Mouse (Mus musculus): Measurements from ENCODE around the gene Gm45623. TPM values are rescaled to one million over a fixed set of nuclear protein-coding genes. Genes with fewer than 3 reads are reported as not detected.

The Gm45623 gene
- polyA plus RNA-seq, 1 experiment from 2014 or later = not detected

GRCm38 (mm10) chr13:56770136-56770578 is 16.5 kb upstream of the Gm45623 start:
- Histone ChIP-seq H3K4me3 (no peak overlapping the region), H3K9me3 (no peaks in the 10 kb centered on the region; the same call in 1 of the 2 replicates), H3K36me3 (replicated peaks) (no peaks in the 10 kb centered on the region), H3K27ac (peak overlapping the region; percentile 54; the same call in 1 of the 2 replicates), H3K27me3 (ENCODE audit: poor library complexity, severe bottlenecking) (peaks cover 26% of the 10 kb centered on the region), H3K4me1 (peaks cover 62% of the 10 kb centered on the region)
- no peak for DNase-seq (ENCODE audit: extremely low spot score, low spot score)
- 54% methylated on average over 1 of the region's 1 CpGs for WGBS

GRCm38 (mm10) chr13:56769431-56769830 is 15.8 kb upstream of the Gm45623 start:
- Histone ChIP-seq H3K27ac (peak overlapping the region; percentile 16; the same call in 1 of the 2 replicates), H3K4me3 (no peak overlapping the region), H3K9me3 (no peaks in the 10 kb centered on the region; the same call in 1 of the 2 replicates), H3K36me3 (replicated peaks) (no peaks in the 10 kb centered on the region), H3K27me3 (ENCODE audit: poor library complexity, severe bottlenecking) (peaks cover 27% of the 10 kb centered on the region), H3K4me1 (peaks cover 58% of the 10 kb centered on the region)
- WGBS = 22% methylated on average over 4 of the region's 4 CpGs
- DNase-seq (ENCODE audit: extremely low spot score, low spot score) = no peak

- Histone ChIP-seq H3K9me3 (no peaks in the 10 kb centered on the region; the same call in 1 of the 2 replicates), H3K4me3 (no peak overlapping the region), H3K36me3 (replicated peaks) (no peaks in the 10 kb centered on the region), H3K27ac (peak overlapping the region; percentile 57), H3K4me1 (peaks cover 54% of the 10 kb centered on the region), H3K27me3 (ENCODE audit: poor library complexity, severe bottlenecking) (peaks cover 55% of the 10 kb centered on the region)
- 71% methylated on average over 5 of the region's 5 CpGs for WGBS
- DNase-seq (ENCODE audit: extremely low spot score, low spot score) = no peak
Observed at GRCm38 (mm10) chr13:56766211-56766610, 12.6 kb upstream of the Gm45623 start.

GRCm38 (mm10) chr13:56765284-56766032 is 11.8 kb upstream of the Gm45623 start:
- DNase-seq (ENCODE audit: extremely low spot score, low spot score) = no peak
- no peaks in the 10 kb centered on the region for H3K36me3 ChIP-seq (replicated peaks)
- H3K4me3 ChIP-seq = no peak overlapping the region
- H3K9me3 ChIP-seq = no peaks in the 10 kb centered on the region
- peak overlapping the region; percentile 57 for H3K27ac ChIP-seq
- WGBS = 67% methylated on average over 25 of the region's 25 CpGs
- peaks cover 62% of the 10 kb centered on the region for H3K27me3 ChIP-seq (ENCODE audit: poor library complexity, severe bottlenecking)
- H3K4me1 ChIP-seq = peaks cover 49% of the 10 kb centered on the region

- no peak for DNase-seq (ENCODE audit: extremely low spot score, low spot score)
- Histone ChIP-seq H3K27me3 (ENCODE audit: poor library complexity, severe bottlenecking) (peaks cover 54% of the 10 kb centered on the region), H3K4me3 (no peak overlapping the region), H3K9me3 (no peaks in the 10 kb centered on the region), H3K36me3 (replicated peaks) (no peaks in the 10 kb centered on the region), H3K27ac (no peak overlapping the region), H3K4me1 (peaks cover 32% of the 10 kb centered on the region)
- 54% methylated on average over 13 of the region's 13 CpGs for WGBS
Observed at GRCm38 (mm10) chr13:56762446-56763229, 9.0 kb upstream of the Gm45623 start.

- no peak overlapping the region for H3K4me3 ChIP-seq
- no peaks in the 10 kb centered on the region for H3K9me3 ChIP-seq
- peaks cover 26% of the 10 kb centered on the region for H3K4me1 ChIP-seq
- no peaks in the 10 kb centered on the region for H3K36me3 ChIP-seq (replicated peaks)
- H3K27me3 ChIP-seq (ENCODE audit: poor library complexity, severe bottlenecking) = peaks cover 75% of the 10 kb centered on the region
- no peak overlapping the region for H3K27ac ChIP-seq
- peak; percentile 85 for DNase-seq (ENCODE audit: extremely low spot score, low spot score)
- WGBS = 20% methylated on average over 6 of the region's 6 CpGs
Observed at GRCm38 (mm10) chr13:56758492-56758891, 4.9 kb upstream of the Gm45623 start.

- peaks cover 77% of the 10 kb centered on the region for H3K27me3 ChIP-seq (ENCODE audit: poor library complexity, severe bottlenecking)
- no peaks in the 10 kb centered on the region for H3K36me3 ChIP-seq (replicated peaks)
- no peaks in the 10 kb centered on the region for H3K9me3 ChIP-seq
- H3K27ac ChIP-seq = no peak overlapping the region
- no peak overlapping the region for H3K4me3 ChIP-seq
- 68% methylated on average over 12 of the region's 12 CpGs for WGBS
- DNase-seq (ENCODE audit: extremely low spot score, low spot score) = no peak
- peaks cover 28% of the 10 kb centered on the region for H3K4me1 ChIP-seq
Observed at GRCm38 (mm10) chr13:56757201-56757600, 3.6 kb upstream of the Gm45623 start.

GRCm38 (mm10) chr13:56755871-56756270 is 2.2 kb upstream of the Gm45623 start:
- no peaks in the 10 kb centered on the region for H3K36me3 ChIP-seq (replicated peaks)
- H3K9me3 ChIP-seq = no peaks in the 10 kb centered on the region
- no peak overlapping the region for H3K27ac ChIP-seq
- WGBS = 64% methylated on average over 6 of the region's 6 CpGs
- H3K4me3 ChIP-seq = no peak overlapping the region
- H3K4me1 ChIP-seq = peaks cover 35% of the 10 kb centered on the region
- DNase-seq (ENCODE audit: extremely low spot score, low spot score) = no peak
- peaks cover 78% of the 10 kb centered on the region for H3K27me3 ChIP-seq (ENCODE audit: poor library complexity, severe bottlenecking)

GRCm38 (mm10) chr13:56752474-56753191 is 994 bp downstream of the Gm45623 start:
- DNase-seq (ENCODE audit: extremely low spot score, low spot score) = no peak
- peak overlapping the region; percentile 61 for H3K4me3 ChIP-seq
- peaks cover 82% of the 10 kb centered on the region for H3K27me3 ChIP-seq (ENCODE audit: poor library complexity, severe bottlenecking)
- H3K36me3 ChIP-seq (replicated peaks) = no peaks in the 10 kb centered on the region
- H3K27ac ChIP-seq = peak overlapping the region; percentile 46; the same call in 1 of the 2 replicates
- H3K4me1 ChIP-seq = peaks cover 30% of the 10 kb centered on the region
- under 1% methylated on average over 41 of the region's 41 CpGs for WGBS
- H3K9me3 ChIP-seq = no peaks in the 10 kb centered on the region

- no peak for DNase-seq (ENCODE audit: extremely low spot score, low spot score)
- no peak overlapping the region for H3K4me3 ChIP-seq
- H3K4me1 ChIP-seq = peaks cover 24% of the 10 kb centered on the region
- H3K9me3 ChIP-seq = no peaks in the 10 kb centered on the region
- H3K27ac ChIP-seq = no peak overlapping the region
- WGBS = 6% methylated on average over 5 of the region's 5 CpGs
- peaks cover 73% of the 10 kb centered on the region for H3K27me3 ChIP-seq (ENCODE audit: poor library complexity, severe bottlenecking)
- no peaks in the 10 kb centered on the region for H3K36me3 ChIP-seq (replicated peaks)
Observed at GRCm38 (mm10) chr13:56751774-56752173, 1.9 kb downstream of the Gm45623 start.

GRCm38 (mm10) chr13:56749377-56749776 is 4.2 kb downstream of the Gm45623 start:
- 93% methylated on average over 7 of the region's 7 CpGs for WGBS
- H3K36me3 ChIP-seq (replicated peaks) = peaks cover 2% of the 10 kb centered on the region; the same call in 1 of the 2 replicates
- H3K4me1 ChIP-seq = peaks cover 24% of the 10 kb centered on the region
- H3K27me3 ChIP-seq (ENCODE audit: poor library complexity, severe bottlenecking) = peaks cover 49% of the 10 kb centered on the region
- no peak overlapping the region for H3K4me3 ChIP-seq
- DNase-seq (ENCODE audit: extremely low spot score, low spot score) = no peak
- H3K27ac ChIP-seq = no peak overlapping the region
- H3K9me3 ChIP-seq = no peaks in the 10 kb centered on the region

- peaks cover 4% of the 10 kb centered on the region; the same call in 1 of the 2 replicates for H3K36me3 ChIP-seq (replicated peaks)
- H3K4me1 ChIP-seq = peaks cover 12% of the 10 kb centered on the region
- H3K27me3 ChIP-seq (ENCODE audit: poor library complexity, severe bottlenecking) = peaks cover 31% of the 10 kb centered on the region
- no peak overlapping the region for H3K27ac ChIP-seq
- H3K4me3 ChIP-seq = no peak overlapping the region
- WGBS = 81% methylated on average over 8 of the region's 8 CpGs
- DNase-seq (ENCODE audit: extremely low spot score, low spot score) = no peak
- no peaks in the 10 kb centered on the region for H3K9me3 ChIP-seq
Observed at GRCm38 (mm10) chr13:56747554-56747953, 6.1 kb downstream of the Gm45623 start.
